Mouse (Mus musculus) adrenal gland, postnatal 10 days (tissue): ENCODE measurements around the gene Gtdc1. TPM values are rescaled to one million over a fixed set of nuclear protein-coding genes. Genes with fewer than 3 reads are reported as not detected.
A peak's percentile ranks its signal among the peaks of the same experiment; 100 is the strongest.

Experiments used
- DNase-seq: peaks from one replicate; pipeline ENCODE4 v3.0.0; 2021; ENCODE audit warnings: mixed read lengths
- total RNA-seq, 2 experiments: library from RNA; stranded (reverse); gene quantifications; 2 replicates each; pipeline ENCODE4 v1.2.3; 2021

Gene Gtdc1
- total RNA-seq, 2 experiments from 2014 or later: 12.8 to 20.2 TPM

GRCm38 (mm10) chr2:44590881-44591280, 336.6 kb downstream of the Gtdc1 start:
- peak; percentile 27 for DNase-seq

DNA sequence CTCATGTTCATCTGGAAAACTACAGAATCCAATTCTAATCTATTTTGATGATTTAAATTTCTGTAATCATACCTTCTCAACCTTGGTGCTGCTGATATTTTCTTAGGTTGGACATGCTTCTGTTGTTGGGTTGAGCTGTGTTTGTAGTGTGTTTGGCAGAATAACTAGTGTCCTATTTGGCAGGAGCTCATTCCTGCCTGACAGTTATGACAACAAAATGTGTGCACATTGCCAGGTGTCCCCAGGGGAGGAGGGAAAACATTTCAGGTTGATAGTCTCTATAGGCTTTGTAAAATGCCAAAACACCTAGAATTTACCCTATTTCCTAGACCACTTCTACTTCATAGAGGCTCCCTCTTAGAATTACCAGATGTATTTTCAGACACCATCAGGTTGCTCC, 343.4 kb downstream of the Gtdc1 start:
- DNase-seq: peak; percentile 21

- no peak for DNase-seq
Observed at GRCm38 (mm10) chr2:44583491-44583890, 344.0 kb downstream of the Gtdc1 start.

GRCm38 (mm10) chr2:44571810-44572209, 355.6 kb downstream of the Gtdc1 start:
- no peak for DNase-seq

GRCm38 (mm10) chr2:44571156-44571555, 356.3 kb downstream of the Gtdc1 start:
- no peak for DNase-seq

DNA sequence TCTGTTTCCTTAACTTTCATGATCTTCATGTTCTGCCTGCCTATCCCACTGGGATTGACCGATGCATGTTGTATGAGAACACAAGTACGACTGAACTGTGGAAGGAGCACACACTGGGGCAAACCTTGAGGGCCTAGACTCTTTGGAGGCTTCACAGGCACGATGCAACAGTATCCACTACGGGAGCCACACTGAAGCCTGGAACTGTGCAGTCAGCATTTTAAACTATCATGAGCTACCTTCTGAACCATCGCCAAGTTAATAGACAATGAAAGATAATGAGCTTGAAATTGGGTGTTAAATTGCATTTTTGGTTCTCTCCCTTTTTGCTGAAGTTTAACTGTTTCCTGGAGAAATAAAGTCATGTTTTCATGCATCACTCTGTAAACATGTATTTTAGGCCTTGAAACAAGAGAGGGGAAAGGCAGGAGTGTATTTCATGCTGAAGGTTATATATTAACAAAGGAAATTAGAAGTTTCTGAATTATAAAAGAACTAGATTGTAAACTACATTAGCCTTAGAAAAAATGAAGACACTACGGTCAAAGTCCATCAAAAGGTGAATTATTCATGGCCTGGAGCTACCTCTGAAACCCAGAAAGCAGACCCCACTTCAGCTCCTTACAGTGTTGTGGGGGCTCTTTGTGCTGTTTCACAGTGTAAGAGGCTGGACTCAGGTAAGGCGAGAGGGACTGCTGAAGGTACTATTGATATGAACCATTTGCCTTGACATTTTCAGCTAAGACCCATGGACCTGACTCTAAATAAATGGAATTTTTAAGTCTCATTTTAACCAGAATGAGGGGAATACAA, 358.1 kb downstream of the Gtdc1 start:
- no peak for DNase-seq

DNA sequence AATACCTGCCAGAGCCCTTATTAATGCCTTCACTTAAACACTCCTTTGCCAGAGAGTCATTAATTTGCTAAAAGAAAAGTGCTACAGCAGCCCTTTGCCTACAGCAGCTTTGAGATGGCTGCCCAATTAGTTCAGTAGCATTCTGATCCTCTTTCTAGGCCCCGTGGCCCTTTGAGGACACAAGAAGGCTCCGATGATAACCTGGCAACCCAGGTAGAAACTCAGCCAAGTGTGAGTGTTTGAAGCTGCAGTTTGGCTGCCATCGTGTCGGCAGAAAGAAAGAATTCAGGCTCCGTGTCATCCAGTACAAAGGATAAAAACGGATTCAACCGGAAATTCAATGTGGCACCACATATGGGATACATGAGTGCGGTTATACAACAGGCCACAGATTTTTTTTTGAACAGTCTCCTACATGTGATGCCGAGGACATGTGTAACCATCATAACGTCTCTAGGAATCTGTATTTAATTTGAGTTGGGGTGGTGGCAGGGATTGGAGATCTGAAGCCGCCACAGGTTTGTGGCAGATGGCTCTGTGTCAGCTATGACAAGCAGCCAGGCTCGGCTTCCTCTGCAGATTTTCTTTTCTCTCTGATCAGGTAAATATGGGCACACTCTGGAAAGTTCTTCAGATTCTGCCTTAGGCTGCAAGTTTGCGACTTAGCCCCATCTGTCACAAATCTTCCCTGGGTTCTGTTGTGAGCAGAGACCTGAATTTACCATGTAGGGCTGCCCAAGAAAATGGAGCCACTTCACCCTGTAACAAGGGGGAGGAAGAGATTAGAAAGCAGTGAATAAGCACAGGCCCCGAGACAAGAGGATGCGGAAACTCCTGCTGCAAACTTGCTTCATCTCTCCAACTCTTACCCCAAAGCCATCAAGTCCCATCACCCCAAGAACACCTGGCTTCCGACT, 362.4 kb downstream of the Gtdc1 start:
- DNase-seq: no peak

- DNase-seq: no peak
Observed at GRCm38 (mm10) chr2:44561789-44562188, 365.7 kb downstream of the Gtdc1 start.

DNA sequence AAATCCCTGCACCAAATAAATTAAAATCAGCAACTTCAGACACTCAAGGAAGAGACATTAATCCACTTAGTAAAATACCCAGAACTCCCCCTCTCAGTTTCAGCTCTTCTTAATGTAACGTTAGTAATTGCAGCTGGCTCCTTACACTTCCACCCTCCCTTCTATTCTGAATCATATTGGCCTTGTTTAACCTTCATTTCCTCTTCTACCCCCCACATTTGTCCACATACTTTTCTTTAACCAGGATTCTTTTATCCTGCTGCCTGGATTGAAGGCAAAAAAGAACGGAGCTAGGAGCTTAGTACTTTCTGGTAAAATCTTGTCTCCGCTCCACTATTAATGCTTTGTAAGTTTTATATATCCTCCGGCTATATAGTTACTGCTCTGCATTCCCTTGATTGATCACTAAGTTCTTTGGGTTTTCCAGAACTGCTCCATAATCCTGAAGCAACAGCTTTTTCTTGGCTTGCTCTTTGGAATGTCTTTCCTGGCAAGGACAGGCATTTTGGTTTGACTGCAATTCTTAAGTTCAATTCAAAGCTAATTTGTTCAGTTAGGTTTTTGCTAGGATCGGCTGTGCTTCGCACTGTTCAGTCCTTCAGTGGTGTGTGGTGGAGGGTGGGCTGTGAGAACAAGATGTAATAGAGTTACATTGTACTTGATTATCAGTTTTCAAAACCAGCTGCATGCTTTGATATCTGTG, 368.1 kb downstream of the Gtdc1 start:
- no peak for DNase-seq

GRCm38 (mm10) chr2:44557669-44558281, 369.7 kb downstream of the Gtdc1 start:
- DNase-seq: peak; percentile 18

GRCm38 (mm10) chr2:44556861-44557592, 370.4 kb downstream of the Gtdc1 start:
- peak; percentile 60 for DNase-seq

GRCm38 (mm10) chr2:44554716-44555115, 372.7 kb downstream of the Gtdc1 start:
- no peak for DNase-seq

GRCm38 (mm10) chr2:44549311-44549710, 378.1 kb downstream of the Gtdc1 start:
- no peak for DNase-seq

GRCm38 (mm10) chr2:44542775-44543174, 384.7 kb downstream of the Gtdc1 start:
- DNase-seq: no peak

- DNase-seq: no peak
Observed at GRCm38 (mm10) chr2:44541726-44542125, 385.7 kb downstream of the Gtdc1 start.

GRCm38 (mm10) chr2:44540881-44541280, 386.6 kb downstream of the Gtdc1 start:
- DNase-seq: no peak

DNA sequence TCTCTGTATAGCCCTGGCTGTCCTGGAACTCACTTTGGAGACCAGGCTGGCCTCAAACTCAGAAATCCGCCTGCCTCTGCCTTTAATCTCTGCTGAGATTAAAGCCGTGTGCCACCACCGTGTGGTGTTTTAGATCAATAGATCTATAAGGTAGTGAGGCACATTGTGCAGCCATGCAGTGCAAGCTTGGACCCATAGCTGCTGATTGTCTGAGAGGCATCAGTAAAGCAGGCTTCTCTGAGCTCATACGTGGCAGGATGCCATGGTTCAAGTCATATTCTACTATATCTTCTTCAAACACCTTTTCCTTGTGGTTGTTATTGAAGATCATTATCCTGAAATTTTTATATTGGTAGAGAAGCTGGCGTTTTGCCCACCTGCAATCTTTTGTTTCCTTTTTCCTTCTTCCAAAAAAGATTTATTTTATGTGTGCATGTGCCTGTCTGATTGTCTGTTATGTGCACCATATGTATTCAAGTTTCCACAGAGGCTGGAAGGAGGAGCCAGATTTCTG, 388.3 kb downstream of the Gtdc1 start:
- DNase-seq: no peak

DNA sequence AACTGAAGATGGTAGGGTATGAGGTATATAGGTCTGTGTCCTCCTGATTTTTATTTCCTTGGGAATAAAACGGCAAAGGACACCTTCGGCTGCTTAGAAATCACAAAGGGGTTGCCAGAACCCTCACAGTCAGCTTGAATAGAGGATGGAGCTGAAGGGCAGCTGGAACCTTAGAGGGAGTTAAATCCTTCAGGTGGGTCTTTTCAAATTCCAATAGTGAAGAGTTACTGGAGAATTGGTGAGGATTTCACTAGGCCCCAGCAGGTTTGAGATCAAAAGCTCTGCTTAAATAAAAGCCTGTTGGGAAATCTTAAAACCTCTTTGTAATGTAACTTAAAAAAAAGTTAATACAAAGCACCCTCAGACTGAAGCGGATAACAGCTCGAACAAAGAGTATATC, 389.3 kb downstream of the Gtdc1 start:
- no peak for DNase-seq

DNA sequence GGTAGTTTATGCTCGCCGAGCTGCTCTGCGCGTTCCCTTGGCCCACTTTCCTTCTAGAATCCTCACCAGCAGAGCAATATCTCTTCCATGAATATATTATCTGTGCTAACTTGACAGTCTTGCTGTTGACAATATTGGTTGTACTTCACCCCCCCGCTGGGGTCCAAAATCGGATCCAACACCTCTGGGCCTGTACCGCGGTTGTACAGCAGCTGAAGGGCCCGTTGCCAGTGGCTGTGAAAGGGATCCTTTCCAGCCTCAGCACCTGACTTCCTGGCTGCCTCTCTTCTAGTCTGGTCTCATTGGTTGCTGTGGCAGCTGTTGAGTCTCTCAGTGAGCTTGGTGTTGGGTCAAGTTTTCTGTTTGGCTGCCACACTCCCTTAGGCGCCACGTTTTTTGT, 391.7 kb downstream of the Gtdc1 start:
- DNase-seq: no peak

DNA sequence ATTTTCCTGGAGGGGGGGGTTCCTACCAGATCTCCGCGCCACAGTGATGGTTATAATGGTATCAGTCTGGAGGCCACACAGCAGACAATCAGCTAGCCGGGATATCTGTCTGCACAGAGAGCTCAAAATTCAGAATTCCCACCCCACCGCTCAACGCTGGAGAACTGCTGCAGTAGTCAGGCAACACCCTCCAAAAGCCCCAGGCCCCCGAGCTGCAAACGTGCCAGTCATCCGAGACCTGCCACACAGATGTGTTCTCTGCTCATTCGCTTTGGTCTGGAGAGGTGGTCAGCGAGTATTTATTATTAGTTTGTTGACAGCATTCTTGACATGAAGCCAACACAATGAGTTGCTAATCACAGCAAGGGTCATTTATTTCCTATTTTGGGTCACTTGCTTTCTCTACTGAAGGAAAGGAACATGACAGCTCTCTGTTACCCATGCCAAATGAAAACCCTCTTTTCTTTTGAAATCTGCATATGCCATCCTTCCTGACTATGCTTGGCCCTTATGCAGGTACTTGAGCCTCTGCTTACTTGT, 392.3 kb downstream of the Gtdc1 start:
- DNase-seq: no peak
